Mouse (Mus musculus) cerebellum, postnatal 10 days (tissue): ENCODE measurements at regions not wholly inside any gene's neighbourhood (a gene's known extent, or its start where the extent isn't known, plus 50 kb on each side); places are given as distances from the start of the nearest gene placed in this dataset.

Source experiments
- DNase-seq, 2 experiments: peaks; one replicate each; pipeline ENCODE4 v3.0.0; 2021; ENCODE audit warnings: mixed read lengths in 2 of 2

DNA sequence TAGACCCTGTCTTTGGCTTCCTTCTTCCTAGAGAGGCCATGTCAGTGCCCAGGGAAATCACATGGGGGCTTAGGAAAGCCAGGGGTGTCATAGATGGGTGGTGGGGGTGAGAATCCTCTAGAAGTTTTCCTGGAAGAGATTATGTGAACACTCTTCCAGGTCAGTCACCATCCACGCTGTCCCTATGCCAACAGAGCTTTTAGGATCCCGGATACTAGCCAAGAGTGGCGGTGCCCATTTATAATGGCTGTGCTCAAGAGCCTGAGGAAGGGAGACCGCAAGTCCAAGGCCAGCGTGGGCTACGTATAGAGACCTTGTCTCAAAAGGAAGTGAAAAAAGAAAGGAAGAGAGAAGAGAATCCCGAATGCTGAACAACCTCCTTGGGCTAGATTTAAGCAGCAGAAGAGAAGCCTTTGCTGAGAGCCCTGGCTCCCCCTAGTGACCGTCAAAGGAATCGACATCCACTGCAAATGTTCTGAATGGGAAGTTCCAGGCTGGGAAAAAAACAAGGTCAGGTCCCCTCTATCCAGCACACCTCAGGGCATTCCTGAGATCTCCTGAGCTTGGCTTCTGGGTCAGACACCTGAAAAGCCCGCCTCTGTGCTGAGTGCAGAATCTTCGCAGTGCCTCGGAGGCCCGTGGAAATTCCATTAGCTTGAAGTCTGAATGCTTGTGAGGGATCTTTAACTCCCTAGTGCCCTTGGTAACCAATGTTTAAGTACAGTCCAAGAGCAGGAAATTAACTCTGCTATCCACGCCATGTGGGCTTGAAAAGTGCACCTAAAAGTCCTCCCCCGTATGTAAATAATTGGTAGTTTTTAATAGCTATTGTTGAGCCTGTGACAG lies 50.5 kb upstream of the Cdh5 start:
- peak; percentile 86 to 88 for DNase-seq

DNA sequence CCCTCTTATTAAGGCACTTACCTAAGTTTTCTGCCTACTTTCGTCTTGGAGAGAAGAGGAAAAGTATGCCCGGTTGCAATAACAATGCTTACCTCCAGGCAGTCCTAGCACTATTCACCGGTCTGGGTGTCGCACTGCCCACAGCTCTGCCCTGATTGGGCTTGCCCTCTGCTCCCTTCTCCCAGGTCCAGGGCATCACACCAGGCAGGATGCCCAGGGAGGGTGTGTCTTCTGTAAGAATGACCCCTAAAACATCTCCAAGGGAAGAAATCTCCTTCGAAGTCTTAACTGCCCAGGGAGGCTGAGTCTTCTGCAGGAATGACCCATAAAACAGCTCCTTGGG lies 49.9 kb upstream of the Cdh5 start:
- DNase-seq = no peak
